Mouse (Mus musculus): Measurements from ENCODE around the gene Phactr2. TPM values are rescaled to one million over a fixed set of nuclear protein-coding genes. Genes with fewer than 3 reads are reported as not detected.

Phactr2 gene
- polyA plus RNA-seq, 1 experiment from 2014 or later: 16.8 TPM

DNA sequence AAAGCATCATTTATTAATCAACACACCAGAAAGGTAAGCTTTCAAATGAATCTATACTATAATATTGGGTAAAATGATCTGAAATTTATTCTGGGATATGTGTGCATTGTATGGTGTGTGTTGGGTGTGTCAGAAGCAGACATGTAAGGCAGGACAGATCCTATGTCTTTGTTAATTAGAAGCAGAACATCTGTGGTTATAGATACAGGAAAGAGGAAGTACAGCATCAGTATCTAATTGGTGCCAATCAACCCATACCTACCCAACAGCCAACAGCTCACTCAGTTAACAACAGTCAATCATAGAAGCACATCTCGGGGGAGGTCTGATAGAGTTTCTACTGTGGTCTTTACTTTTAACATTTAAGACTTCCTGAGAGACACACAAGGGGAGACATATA is 96.3 kb downstream of the Phactr2 start:
- Histone ChIP-seq H3K4me1 (replicated peaks; ENCODE audit: control insufficient read depth, insufficient read depth) (no peaks in the 10 kb centered on the region), H3K27me3 (ENCODE audit: control insufficient read depth, insufficient read depth, low read length) (no peaks in the 10 kb centered on the region), H3K9ac (ENCODE audit: low read length) (no peak overlapping the region), H3K27ac (replicated peaks) (no peak overlapping the region), H3K4me2 (replicated peaks; ENCODE audit: low read depth) (no peak overlapping the region), H3K9me3 (ENCODE audit: control insufficient read depth, low read length) (no peaks in the 10 kb centered on the region), H3K36me3 (ENCODE audit: control insufficient read depth, insufficient read depth, low read length) (no peaks in the 10 kb centered on the region), H3K4me3 (ENCODE audit: low read depth, low read length) (no peak overlapping the region)
- no peak for DNase-seq (ENCODE audit: low spot score)
- no peak for ATAC-seq (ENCODE audit: low FRiP score, low TSS enrichment)
- TF ChIP-seq CTCF (IDR thresholded peaks at IDR 0.05; ENCODE audit: low read depth) (no peak), EP300 (optimal IDR thresholded peaks at IDR 0.05) (no peak)
- 90% methylated on average over 1 of the region's 1 CpGs for WGBS

DNA sequence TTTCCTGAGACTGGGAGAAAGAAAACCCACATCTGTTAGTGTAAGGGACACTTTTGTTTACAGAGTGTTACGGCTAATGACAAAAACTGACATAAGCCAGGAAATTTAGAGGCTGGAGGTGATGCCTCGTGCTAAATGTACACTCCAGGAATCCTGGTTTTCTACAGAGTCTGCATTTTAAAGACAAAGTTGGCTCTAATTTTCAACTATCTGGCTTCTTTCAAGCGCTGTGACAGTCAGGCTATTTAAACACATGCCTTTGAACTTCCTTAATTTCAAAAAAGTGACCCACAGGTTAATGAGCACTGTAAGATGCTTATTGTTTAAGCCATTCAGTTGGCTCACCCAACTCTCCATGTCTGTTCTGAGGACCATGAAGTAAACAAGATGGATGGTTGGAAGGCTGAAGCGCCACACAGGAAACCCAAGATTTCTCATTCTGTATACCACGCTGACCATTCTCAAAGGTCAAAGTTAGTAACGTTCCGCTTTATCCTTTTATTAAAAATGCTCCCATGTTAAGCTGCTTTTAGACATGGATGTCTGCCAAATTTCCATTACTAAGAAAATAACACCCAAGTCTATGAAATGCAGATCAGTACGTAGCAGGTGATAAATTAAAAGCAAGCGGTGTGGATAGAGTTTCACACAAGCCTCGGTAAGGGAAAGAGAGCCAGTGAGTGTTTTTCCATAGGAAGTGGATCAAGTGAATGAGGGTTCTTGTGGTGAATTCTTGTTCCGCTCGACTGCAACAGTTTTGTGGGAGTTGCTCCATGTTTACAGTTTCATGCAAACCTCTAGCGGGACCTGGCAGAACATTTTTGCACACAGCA is 97.6 kb downstream of the Phactr2 start:
- ATAC-seq (ENCODE audit: low FRiP score, low TSS enrichment) (peak; percentile 71), DNase-seq (ENCODE audit: low spot score) (no peak)
- TF ChIP-seq CTCF (IDR thresholded peaks at IDR 0.05; ENCODE audit: low read depth): no peak
- TF ChIP-seq EP300 (optimal IDR thresholded peaks at IDR 0.05): peak; percentile 18
- Histone ChIP-seq H3K27ac (replicated peaks) (peak overlapping the region; percentile 79), H3K27me3 (ENCODE audit: control insufficient read depth, insufficient read depth, low read length) (no peaks in the 10 kb centered on the region), H3K4me2 (replicated peaks; ENCODE audit: low read depth) (no peak overlapping the region), H3K4me3 (ENCODE audit: low read depth, low read length) (no peak overlapping the region), H3K4me1 (replicated peaks; ENCODE audit: control insufficient read depth, insufficient read depth) (no peaks in the 10 kb centered on the region), H3K9ac (ENCODE audit: low read length) (no peak overlapping the region), H3K36me3 (ENCODE audit: control insufficient read depth, insufficient read depth, low read length) (no peaks in the 10 kb centered on the region), H3K9me3 (ENCODE audit: control insufficient read depth, low read length) (no peaks in the 10 kb centered on the region)
- WGBS: 28% methylated on average over 13 of the region's 13 CpGs

DNA sequence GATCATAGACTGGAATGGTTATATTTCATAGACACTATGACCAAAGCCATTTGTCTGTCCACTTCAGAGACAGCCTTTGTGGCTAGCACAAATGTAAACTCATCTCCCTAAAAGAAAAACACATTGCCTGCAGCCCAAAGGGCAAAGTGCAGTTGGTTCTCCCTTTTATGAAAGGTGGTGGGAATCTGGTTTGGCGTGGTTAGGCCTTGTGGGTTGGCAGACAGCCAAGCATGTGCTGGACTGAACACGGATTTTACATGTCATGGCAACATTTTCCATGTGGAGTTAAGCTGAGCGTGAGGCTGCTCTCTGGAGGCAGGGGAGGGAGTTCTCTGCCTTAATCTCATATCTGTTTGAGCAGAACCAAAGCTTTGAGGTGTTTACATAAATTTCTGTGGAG is 98.4 kb downstream of the Phactr2 start:
- DNase-seq (ENCODE audit: low spot score): peak; percentile 75

DNA sequence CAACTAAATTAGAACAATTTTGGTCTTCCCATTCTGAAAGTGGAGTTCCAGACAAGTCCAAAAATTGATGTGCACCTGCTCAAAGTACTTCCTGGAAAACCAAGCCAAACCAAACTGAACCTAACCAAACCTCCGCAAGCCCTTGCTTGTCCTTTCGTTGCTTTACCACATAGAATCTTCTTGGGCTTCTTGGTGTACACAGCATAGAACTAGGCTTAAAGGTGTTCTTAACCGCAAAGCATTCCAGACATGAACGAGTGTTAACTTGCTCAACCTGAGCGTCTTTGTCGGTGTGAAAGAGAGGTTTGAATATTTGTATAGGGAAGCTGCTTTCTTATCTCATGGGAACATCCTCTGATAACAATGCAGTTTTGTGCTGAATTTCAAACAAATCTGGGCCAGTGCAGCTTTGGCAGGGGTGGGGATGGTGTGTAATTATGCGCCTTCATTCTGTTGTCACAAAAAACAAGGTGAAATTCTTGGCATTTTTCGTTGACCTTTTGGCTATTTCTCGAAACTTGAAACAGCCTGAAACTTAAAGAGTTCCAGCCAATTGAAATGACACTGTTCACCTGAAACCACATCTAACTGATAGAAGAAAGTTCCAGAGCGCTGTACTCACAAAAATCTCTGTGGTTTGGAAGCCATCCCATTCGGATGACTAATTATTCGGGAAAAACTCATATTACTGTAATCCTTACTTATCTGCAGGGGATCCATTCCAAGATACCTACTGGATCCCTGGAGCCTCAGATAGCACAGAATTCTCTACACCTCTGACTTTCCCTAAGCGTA is 104.4 kb downstream of the Phactr2 start:
- 59% methylated on average over 13 of the region's 13 CpGs for WGBS
- no peak for DNase-seq (ENCODE audit: low spot score)
- TF ChIP-seq EP300 (optimal IDR thresholded peaks at IDR 0.05): no peak
- TF ChIP-seq CTCF (IDR thresholded peaks at IDR 0.05; ENCODE audit: low read depth): no peak
- Histone ChIP-seq H3K27ac (replicated peaks) (peak overlapping the region; percentile 67; the same call in 1 of the 2 replicates), H3K36me3 (ENCODE audit: control insufficient read depth, insufficient read depth, low read length) (no peaks in the 10 kb centered on the region), H3K9me3 (ENCODE audit: control insufficient read depth, low read length) (no peaks in the 10 kb centered on the region), H3K9ac (ENCODE audit: low read length) (no peak overlapping the region), H3K27me3 (ENCODE audit: control insufficient read depth, insufficient read depth, low read length) (no peaks in the 10 kb centered on the region), H3K4me1 (replicated peaks; ENCODE audit: control insufficient read depth, insufficient read depth) (no peaks in the 10 kb centered on the region), H3K4me2 (replicated peaks; ENCODE audit: low read depth) (no peak overlapping the region), H3K4me3 (ENCODE audit: low read depth, low read length) (no peak overlapping the region)
- ATAC-seq (ENCODE audit: low FRiP score, low TSS enrichment): no peak

More for the DNA sequence above, 98.4 kb downstream of the Phactr2 start:
- 6% methylated on average over 3 of the region's 3 CpGs for WGBS
- no peak overlapping the region for H3K9ac ChIP-seq (ENCODE audit: low read length)
- no peaks in the 10 kb centered on the region for H3K27me3 ChIP-seq (ENCODE audit: control insufficient read depth, insufficient read depth, low read length)
- H3K4me3 ChIP-seq (ENCODE audit: low read depth, low read length): no peak overlapping the region
- H3K27ac ChIP-seq (replicated peaks): peak overlapping the region; percentile 46
- ATAC-seq (ENCODE audit: low FRiP score, low TSS enrichment): peak; percentile 72
- H3K9me3 ChIP-seq (ENCODE audit: control insufficient read depth, low read length): no peaks in the 10 kb centered on the region
- no peaks in the 10 kb centered on the region for H3K36me3 ChIP-seq (ENCODE audit: control insufficient read depth, insufficient read depth, low read length)
- no peaks in the 10 kb centered on the region for H3K4me1 ChIP-seq (replicated peaks; ENCODE audit: control insufficient read depth, insufficient read depth)
- TF ChIP-seq CTCF (IDR thresholded peaks at IDR 0.05; ENCODE audit: low read depth): peak; percentile 57
- peak; percentile 36 for TF ChIP-seq EP300 (optimal IDR thresholded peaks at IDR 0.05)
- H3K4me2 ChIP-seq (replicated peaks; ENCODE audit: low read depth): no peak overlapping the region

DNA sequence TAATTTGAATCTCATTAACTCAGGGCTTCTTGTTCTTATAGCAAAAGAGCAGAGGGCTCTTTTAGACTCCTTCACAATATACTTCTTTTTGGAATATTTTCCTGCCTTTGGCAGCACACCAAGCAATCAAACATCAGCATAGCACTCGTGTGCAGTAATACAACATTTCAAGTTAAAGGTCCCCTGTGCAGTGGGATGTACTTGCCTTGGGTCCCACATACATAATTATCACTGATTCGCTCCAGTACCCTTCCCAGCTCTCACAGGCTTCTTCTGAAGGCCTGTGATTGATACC is 110.0 kb downstream of the Phactr2 start:
- H3K36me3 ChIP-seq (ENCODE audit: control insufficient read depth, insufficient read depth, low read length): no peaks in the 10 kb centered on the region
- no peak overlapping the region for H3K4me3 ChIP-seq (ENCODE audit: low read depth, low read length)
- no peak overlapping the region for H3K9ac ChIP-seq (ENCODE audit: low read length)
- H3K27ac ChIP-seq (replicated peaks): peak overlapping the region; percentile 59
- H3K4me2 ChIP-seq (replicated peaks; ENCODE audit: low read depth): no peak overlapping the region
- 0 out of 2 replicates have a peak, but pooled peaks cover 2% of the 10 kb centered on the region for H3K4me1 ChIP-seq (replicated peaks; ENCODE audit: control insufficient read depth, insufficient read depth)
- no peaks in the 10 kb centered on the region for H3K9me3 ChIP-seq (ENCODE audit: control insufficient read depth, low read length)
- ATAC-seq (ENCODE audit: low FRiP score, low TSS enrichment) (no peak), DNase-seq (ENCODE audit: low spot score) (no peak)
- TF ChIP-seq EP300 (optimal IDR thresholded peaks at IDR 0.05) (no peak), CTCF (IDR thresholded peaks at IDR 0.05; ENCODE audit: low read depth) (no peak)
- no peaks in the 10 kb centered on the region for H3K27me3 ChIP-seq (ENCODE audit: control insufficient read depth, insufficient read depth, low read length)
- 51% methylated on average over 2 of the region's 2 CpGs for WGBS

All from stomach, postnatal 0 days (tissue).